Mouse (Mus musculus) yolk sac, embryonic 10.5 days (tissue): Measurements from ENCODE around the gene Rpusd3.
A peak's percentile ranks its signal among the peaks of the same experiment; 100 is the strongest.

Experiments used
- DNase-seq: peaks from one replicate; pipeline ENCODE4 v3.0.0-alpha.2; 2017; ENCODE audit warnings: low spot score

The Rpusd3 gene

GRCm38 (mm10) chr6:113419199-113419587 is at the start of gene Rpusd3:
Rpusd3 (minus strand) TSS chr6:113419340.
- DNase-seq = peak; percentile 94

DNA sequence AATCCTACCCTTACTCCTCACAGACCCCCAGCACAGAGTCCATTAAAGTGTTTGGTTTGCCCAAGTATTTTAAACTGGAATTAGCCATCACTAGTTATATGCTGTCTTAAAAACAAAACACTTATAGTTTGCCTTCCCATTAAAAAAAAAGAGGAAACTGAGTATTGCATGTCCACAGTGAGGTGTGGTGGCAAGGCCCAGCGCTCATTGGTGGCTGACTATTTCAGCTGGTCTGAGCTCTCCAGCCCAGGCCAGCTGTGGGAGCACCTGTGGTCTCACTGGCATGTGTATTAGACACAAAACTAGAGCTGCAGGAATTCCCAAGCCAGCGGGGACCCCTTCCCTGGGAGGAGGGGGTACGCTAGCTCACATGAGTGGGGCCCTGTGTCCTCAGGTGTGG is 49.4 kb upstream of the Rpusd3 start:
- DNase-seq = no peak

DNA sequence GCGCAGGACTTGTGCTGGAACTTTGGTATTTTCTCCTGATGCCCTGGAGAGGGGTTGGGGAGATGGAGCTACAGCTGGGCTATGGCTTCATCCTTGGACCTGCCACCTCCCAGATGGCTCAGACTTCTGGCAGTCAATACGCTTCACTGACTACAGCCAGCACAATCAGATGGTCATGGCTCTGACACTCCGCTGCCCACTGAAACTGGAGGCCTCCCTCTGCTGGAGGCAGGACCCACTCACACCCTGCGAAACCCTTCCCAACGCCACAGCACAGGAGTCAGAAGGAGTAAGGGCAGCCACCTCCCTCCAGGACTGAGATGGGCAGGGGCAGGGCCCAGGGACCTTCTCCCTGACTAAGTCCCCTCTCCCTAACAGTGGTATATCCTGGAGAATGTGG is 46.5 kb upstream of the Rpusd3 start:
- no peak for DNase-seq

DNA sequence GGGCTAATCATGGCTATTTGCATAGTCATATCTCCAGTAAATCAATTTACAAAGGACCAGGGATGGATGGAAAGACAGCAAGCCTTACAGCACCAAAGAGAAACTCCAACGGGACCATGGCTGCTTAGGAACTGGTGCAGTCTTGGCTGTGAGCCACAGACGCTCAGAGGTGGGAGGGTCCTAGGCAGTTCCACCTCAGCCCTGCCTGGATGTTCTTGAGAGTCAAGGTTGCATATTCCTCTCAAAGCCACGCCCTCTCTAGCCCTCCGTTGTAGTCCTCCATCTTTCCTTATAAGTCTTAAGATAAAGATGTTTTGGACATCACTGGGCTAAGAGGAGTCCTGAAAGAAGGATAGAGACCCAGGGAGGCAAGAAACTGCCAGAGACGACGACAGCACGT is 44.9 kb upstream of the Rpusd3 start:
- DNase-seq = no peak

DNA sequence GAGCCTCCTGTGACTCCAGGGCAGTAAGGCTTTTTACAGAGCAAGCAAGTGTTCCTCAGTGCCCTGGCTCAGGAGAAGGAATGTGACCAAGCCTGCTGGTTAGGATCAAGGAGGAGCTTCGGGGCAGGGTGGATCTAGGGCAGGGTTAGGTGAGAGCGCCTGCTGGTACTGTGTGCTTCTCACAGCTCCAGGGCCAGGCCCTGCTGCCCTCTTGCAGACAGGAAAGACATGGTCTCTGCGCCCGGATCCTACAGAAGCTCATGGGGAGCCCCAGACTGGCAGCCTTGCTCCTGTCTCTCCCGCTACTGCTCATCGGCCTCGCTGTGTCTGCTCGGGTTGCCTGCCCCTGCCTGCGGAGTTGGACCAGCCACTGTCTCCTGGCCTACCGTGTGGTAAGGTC is 39.5 kb upstream of the Rpusd3 start:
- DNase-seq = no peak

DNA sequence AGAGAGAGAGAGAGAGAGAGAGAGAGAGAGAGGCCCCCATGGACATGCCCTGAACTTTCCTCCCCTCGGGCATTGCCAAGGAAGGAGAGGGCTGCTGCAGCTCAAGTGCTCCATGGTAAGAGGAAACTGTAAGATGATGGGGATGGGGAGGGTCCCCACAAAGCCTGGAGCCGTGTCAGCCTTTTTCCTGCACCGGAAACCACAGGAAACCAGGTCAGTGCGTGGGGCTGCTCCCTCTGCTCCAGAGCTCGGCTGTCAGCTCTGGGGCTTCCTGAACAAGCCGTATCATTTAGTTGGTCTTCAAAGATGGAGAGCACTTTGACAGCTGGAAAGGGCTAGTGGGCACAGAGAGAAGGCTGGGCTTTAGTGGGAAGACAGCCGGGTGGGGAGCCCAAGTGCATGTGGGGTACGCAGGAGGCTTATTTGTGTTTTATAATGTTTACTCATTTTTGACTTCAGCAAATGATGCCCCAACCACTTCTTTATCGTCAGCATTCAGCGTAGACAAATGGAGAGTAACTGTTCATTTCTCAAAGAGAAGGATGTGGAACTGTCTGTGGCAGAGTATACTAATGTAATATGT is 38.9 kb upstream of the Rpusd3 start, which contains the start of gene Il17re:
Gene Il17re, plus strand, starts transcription at position 533 of the 583 bp plus-strand sequence.
- DNase-seq = no peak

GRCm38 (mm10) chr6:113455007-113455406 is 35.9 kb upstream of the Rpusd3 start:
- DNase-seq = no peak

GRCm38 (mm10) chr6:113451839-113452238 is 32.7 kb upstream of the Rpusd3 start:
- DNase-seq = no peak

DNA sequence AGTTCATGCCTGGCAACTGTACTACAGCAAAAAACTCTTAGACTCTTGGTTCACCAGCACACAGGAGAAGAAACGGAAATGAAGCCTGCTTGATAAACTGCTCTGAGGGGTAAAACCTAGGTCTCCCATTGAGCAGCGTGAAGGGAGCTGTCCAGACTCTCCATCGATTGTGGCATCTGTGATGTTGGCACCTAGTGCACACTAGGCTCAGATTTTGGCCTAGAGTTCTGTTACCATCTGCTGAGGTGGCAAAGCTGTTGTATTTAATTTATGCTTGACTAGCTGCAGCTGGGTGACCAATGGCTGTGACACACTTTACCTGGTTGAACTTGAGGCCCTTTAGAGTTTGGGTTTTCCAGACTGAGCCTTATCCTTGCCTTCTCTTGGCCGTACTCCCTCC is 28.5 kb upstream of the Rpusd3 start:
- no peak for DNase-seq

DNA sequence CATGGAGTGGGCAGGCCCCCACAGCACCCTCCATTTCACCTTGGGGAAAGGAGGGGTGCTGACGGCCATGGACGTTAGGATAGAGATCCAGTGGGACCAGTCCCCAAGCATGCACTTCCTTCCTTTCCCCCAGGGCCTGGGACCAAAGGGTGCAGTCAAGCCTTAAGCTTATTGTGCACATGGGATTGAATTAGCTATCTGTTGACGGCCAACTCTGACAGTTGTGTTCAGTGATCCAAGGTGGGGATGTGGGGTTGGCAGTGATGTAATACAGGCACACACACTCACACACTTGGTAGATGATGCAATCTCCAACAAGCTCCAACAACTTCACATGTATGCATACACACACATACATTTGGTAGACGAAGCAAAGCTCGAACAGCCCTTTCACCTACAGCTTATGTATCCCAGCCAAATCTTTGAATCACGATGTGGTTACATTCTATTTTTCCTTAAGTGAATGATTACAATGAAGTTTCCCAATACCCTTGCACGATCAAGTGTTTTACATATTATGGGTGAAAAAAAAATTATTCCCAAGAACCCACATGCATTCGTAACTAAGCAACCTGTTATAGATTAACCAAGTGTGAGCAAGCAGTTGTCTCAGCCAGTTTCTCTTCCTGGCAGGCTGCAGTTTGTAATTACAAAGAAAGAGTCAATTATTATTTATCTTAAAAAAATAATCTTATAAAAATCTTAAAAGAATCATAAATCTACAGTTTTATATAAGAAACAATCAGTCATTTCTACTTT is 25.2 kb upstream of the Rpusd3 start:
- DNase-seq = no peak

DNA sequence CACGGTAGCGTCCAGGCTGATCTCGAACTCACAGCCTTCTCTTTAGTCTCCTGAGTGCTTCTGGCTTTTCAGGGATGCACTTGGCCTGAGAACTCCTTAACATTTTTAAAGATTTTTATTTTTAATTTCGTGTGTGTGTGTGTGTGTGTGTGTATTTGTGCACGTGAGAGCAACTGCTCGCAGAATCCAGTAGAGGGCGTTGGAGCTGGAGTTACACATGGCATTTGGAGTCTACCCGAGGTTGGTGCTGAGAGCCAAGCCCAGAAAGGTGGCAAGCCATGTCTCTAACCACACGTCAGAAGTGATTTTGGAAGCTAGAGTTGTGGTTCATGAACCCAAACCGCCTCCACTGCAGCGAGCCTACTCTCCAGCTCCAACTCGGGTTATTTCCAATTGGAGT is 24.0 kb upstream of the Rpusd3 start:
- DNase-seq = no peak

DNA sequence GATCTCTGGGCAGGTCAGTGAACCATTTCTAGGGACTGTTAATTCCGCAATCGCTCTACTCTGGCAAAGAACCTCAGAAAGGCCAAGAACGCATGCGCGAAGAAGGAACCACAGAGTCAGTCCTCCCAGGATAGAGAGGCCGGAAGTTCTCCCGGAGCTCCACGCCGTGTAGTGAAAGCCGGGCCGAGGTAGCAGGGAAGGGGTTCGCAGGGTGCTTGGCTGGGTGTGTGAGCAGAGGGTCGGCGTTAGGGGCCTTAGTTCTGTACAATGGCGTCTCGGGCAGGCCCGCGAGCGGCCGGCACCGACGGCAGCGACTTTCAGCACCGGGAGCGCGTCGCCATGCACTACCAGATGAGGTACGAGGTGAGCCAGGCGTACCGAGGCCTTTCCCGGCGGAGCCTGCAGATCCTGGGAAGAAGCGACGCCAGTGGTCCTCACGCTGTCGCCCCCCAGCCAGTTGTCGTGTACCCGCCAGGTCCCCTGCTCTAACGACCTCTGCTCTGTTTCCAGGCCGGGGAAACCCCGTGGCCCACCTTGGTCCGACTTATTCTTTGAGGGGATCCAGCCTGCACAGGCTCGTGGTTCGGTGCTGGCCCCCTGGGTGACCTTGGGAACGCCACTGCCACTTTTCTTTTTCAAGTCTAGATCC is 23.4 kb upstream of the Rpusd3 start, which contains the start of gene Jagn1:
Gene Jagn1, plus strand, starts transcription at position 128 of the 649 bp plus-strand sequence.
- DNase-seq = peak; percentile 94

DNA sequence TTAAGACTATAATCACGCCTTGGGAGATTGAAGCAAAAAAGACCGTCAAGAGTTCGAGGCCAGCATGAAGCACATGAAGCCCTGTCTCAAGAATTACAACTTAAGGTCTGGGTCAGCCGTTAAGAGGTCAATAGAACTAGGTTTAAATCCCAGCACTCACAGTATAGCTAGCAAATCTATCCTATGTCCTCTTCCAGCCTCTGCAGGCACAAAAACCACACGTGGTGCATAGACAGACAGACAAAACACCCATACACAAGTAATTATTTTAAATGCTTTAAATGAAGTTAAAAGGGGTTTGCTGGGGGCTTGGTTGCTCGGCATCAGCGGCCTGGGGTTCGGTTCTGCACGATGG is 22.9 kb upstream of the Rpusd3 start:
- DNase-seq = no peak

DNA sequence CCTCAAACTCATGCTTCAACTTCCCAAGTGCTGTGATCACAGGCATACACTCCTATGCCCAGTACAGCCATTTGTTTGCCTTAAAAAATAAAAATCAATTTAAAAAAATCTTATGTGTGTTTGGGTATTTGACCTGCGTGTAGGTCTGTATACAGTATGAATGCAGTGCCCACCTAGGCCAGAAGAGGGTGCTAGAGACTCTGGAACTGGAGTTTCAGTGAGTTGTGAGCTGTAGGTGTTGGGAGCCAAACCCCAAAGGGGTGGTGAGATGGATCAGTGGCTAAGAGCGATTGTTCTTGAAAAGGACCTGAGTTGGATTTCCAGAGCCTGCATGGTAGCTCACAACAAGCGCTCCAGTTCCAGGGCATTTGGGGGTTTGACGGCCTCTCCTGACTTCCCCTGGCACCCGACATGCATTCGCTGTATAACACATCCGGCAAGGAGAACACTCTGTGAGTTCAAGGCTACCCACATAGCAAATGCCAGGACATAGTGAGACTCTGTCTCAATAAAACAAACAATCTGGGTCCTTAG is 22.1 kb upstream of the Rpusd3 start:
- DNase-seq = peak; percentile 53

- DNase-seq = no peak
Measured at GRCm38 (mm10) chr6:113440686-113441085, 21.5 kb upstream of the Rpusd3 start.

- no peak for DNase-seq
Measured at GRCm38 (mm10) chr6:113438721-113439430, 19.7 kb upstream of the Rpusd3 start.

DNA sequence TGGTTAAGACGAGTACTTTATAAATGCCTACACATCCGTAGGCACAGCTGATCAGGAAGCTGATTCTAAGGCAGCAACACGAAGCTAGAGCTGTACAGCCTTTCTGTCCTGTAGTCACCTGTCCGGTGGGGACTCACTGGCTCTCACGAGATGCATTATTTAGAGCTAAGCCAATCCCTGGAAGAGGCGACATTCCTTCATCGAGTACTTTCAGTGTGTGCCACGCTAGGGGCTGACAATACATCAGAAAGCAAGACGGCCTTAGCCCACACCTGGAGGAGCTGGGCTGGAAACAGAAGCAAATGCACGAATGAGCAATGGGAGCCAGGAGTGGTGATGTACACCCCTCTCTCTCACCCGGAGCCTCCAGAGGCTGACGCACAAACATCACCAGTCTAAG is 18.0 kb upstream of the Rpusd3 start:
- DNase-seq = no peak

GRCm38 (mm10) chr6:113435664-113436205 is 16.6 kb upstream of the Rpusd3 start, which contains the start of gene Cidec:
Cidec (minus strand) TSS chr6:113435760.
- no peak for DNase-seq

DNA sequence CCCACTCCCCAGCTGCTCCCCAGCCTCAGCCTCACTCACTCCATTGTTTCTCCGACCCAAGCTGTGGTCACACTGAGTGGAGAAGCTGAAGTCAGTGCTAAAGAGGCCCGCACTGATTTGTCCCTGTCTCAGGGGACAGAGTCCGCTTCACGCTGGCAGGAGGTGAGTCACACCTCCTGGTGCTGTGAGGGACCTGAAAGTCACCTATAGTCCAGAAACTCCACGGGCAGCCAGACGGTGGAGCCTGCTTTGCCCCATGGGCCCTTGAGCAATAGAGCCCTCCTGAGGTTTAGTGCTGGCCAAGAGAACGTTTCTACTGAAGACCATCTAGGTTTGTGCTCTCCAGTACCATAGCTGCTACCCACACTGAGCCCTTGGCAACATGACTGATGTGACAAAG is 15.6 kb upstream of the Rpusd3 start:
- peak; percentile 63 for DNase-seq

- DNase-seq = no peak
Measured at GRCm38 (mm10) chr6:113433661-113434060, 14.5 kb upstream of the Rpusd3 start.

- no peak for DNase-seq
Measured at GRCm38 (mm10) chr6:113431801-113432200, 12.7 kb upstream of the Rpusd3 start.

- peak; percentile 49 for DNase-seq
Measured at GRCm38 (mm10) chr6:113430846-113431245, 11.7 kb upstream of the Rpusd3 start.
